Mouse (Mus musculus) gastrocnemius, adult 2 months (tissue): ENCODE measurements around the gene Exoc4. TPM values are rescaled to one million over a fixed set of nuclear protein-coding genes. Genes with fewer than 3 reads are reported as not detected.
A peak's percentile ranks its signal among the peaks of the same experiment; 100 is the strongest.

ENCODE experiments used
- DNase-seq: peaks from one replicate; pipeline ENCODE4 v3.0.0; 2022
- H3K27ac ChIP-seq: fragments of 200-600 bp; 2 replicates; pipeline ENCODE4 v1.8.1; 2022; ENCODE audit warnings: mild to moderate bottlenecking
- H3K4me3 ChIP-seq: fragments of 200-600 bp; 2 replicates; pipeline ENCODE4 v1.8.1; 2022; ENCODE audit warnings: mild to moderate bottlenecking, moderate library complexity
- CTCF ChIP-seq: fragments of 200-600 bp; IDR thresholded peaks from 2 replicates; pipeline ENCODE4 v1.8.1; 2022; ENCODE audit warnings: antibody characterized with exemption, mild to moderate bottlenecking, moderate library complexity
- intact Hi-C: fragments of 180-260 bp; cut with DNase I; formaldehyde crosslinking; loops from one replicate; pipeline ENCODE4 v1.15.1; 2025
- total RNA-seq, 2 experiments: library from RNA; stranded (reverse); gene quantifications; 2 replicates each; pipeline ENCODE4 v1.2.3; 2021

Exoc4 gene
- total RNA-seq, 2 experiments from 2014 or later = 43.6 to 51.4 TPM

GRCm38 (mm10) chr6:33884141-33884683 lies 635.3 kb downstream of the Exoc4 start:
- DNase-seq = no peak
- H3K4me3 ChIP-seq = no peak overlapping the region
- intact Hi-C loops = no loop called here
- TF ChIP-seq CTCF = no peak
- no peak overlapping the region for H3K27ac ChIP-seq

GRCm38 (mm10) chr6:33886941-33887340 lies 638.1 kb downstream of the Exoc4 start:
- intact Hi-C loops = no loop called here

GRCm38 (mm10) chr6:33890926-33891325 lies 642.0 kb downstream of the Exoc4 start:
- TF ChIP-seq CTCF = no peak
- intact Hi-C loops = no loop called here

More at GRCm38 (mm10) chr6:33886941-33887340, 638.1 kb downstream of the Exoc4 start:
- DNase-seq = no peak
- H3K4me3 ChIP-seq = no peak overlapping the region
- no peak overlapping the region for H3K27ac ChIP-seq
- TF ChIP-seq CTCF = no peak

GRCm38 (mm10) chr6:33892142-33892541 lies 643.3 kb downstream of the Exoc4 start:
- H3K27ac ChIP-seq = no peak overlapping the region
- intact Hi-C loops = no loop called here
- no peak overlapping the region for H3K4me3 ChIP-seq
- no peak for DNase-seq
- no peak for TF ChIP-seq CTCF

More at GRCm38 (mm10) chr6:33890926-33891325, 642.0 kb downstream of the Exoc4 start:
- Histone ChIP-seq H3K4me3 (no peak overlapping the region), H3K27ac (no peak overlapping the region)
- no peak for DNase-seq

GRCm38 (mm10) chr6:33899973-33900372 lies 651.1 kb downstream of the Exoc4 start:
- DNase-seq = no peak
- Histone ChIP-seq H3K27ac (no peak overlapping the region), H3K4me3 (no peak overlapping the region)

GRCm38 (mm10) chr6:33900615-33901014 lies 651.7 kb downstream of the Exoc4 start:
- no peak for DNase-seq
- H3K4me3 ChIP-seq = no peak overlapping the region
- intact Hi-C loops = no loop called here
- no peak overlapping the region for H3K27ac ChIP-seq
- TF ChIP-seq CTCF = peak; percentile 17; the same call in 1 of the 2 replicates

More at GRCm38 (mm10) chr6:33899973-33900372, 651.1 kb downstream of the Exoc4 start:
- TF ChIP-seq CTCF = no peak
- intact Hi-C loops = no loop called here

GRCm38 (mm10) chr6:33905099-33905498 lies 656.2 kb downstream of the Exoc4 start:
- intact Hi-C loops = no loop called here
- no peak overlapping the region for H3K4me3 ChIP-seq
- no peak for DNase-seq
- no peak overlapping the region for H3K27ac ChIP-seq
- TF ChIP-seq CTCF = no peak

GRCm38 (mm10) chr6:33910671-33911070 lies 661.8 kb downstream of the Exoc4 start:
- no peak for DNase-seq
- no peak overlapping the region for H3K4me3 ChIP-seq
- TF ChIP-seq CTCF = no peak
- intact Hi-C loops = no loop called here
- no peak overlapping the region for H3K27ac ChIP-seq

- no peak overlapping the region for H3K4me3 ChIP-seq
- intact Hi-C loops = no loop called here
Observed at GRCm38 (mm10) chr6:33913072-33913471, 664.2 kb downstream of the Exoc4 start.

GRCm38 (mm10) chr6:33913486-33913885 lies 664.6 kb downstream of the Exoc4 start:
- TF ChIP-seq CTCF = no peak
- no peak overlapping the region for H3K27ac ChIP-seq
- no peak overlapping the region for H3K4me3 ChIP-seq
- DNase-seq = no peak
- intact Hi-C loops = no loop called here

More at GRCm38 (mm10) chr6:33913072-33913471, 664.2 kb downstream of the Exoc4 start:
- DNase-seq = no peak
- TF ChIP-seq CTCF = no peak
- H3K27ac ChIP-seq = no peak overlapping the region

GRCm38 (mm10) chr6:33913964-33914363 lies 665.1 kb downstream of the Exoc4 start:
- intact Hi-C loops = no loop called here
- no peak overlapping the region for H3K27ac ChIP-seq
- no peak overlapping the region for H3K4me3 ChIP-seq
- TF ChIP-seq CTCF = no peak
- no peak for DNase-seq

- no peak overlapping the region for H3K27ac ChIP-seq
- DNase-seq = no peak
- no peak for TF ChIP-seq CTCF
- no peak overlapping the region for H3K4me3 ChIP-seq
- intact Hi-C loops = loop anchor here (10.0 kb wide), 1 partner anchor 699 kb away; no protein-coding TSS in a partner anchor
Observed at GRCm38 (mm10) chr6:33923571-33923970, 674.7 kb downstream of the Exoc4 start.

GRCm38 (mm10) chr6:33924888-33925287 lies 676.0 kb downstream of the Exoc4 start:
- intact Hi-C loops = loop anchor here (10.0 kb wide), 1 partner anchor 700 kb away; no protein-coding TSS in a partner anchor
- Histone ChIP-seq H3K4me3 (no peak overlapping the region), H3K27ac (no peak overlapping the region)
- TF ChIP-seq CTCF = no peak
- no peak for DNase-seq
